ENCODE assay signal across 9 mouse cellular contexts in genomic region chr7:100495581-100496251, GRCm38 (mm10). TPM values are rescaled to one million over a fixed set of nuclear protein-coding genes. Genes with fewer than 3 reads are reported as not detected.
DNase-seq lines count a peak whose midpoint lies in the region; ATAC-seq and TF ChIP-seq lines count a peak whose summit lies in the region.
"Had no signal": no experiment of that assay in that cellular context is flagged by ENCODE, and none has a peak within 500 bp of the region (broad histone marks: within the 10 kb centered on the region; RNA-seq: fewer than 3 reads in every experiment).

No protein-coding gene starts in this region.

- peak overlapping the region; percentile 38 for H3K27ac ChIP-seq in cortical plate, adult 2 months (ENCODE audit: insufficient read depth, low read length)
- peak overlapping the region; percentile 62 for H3K27ac ChIP-seq in kidney, adult 2 months (ENCODE audit: insufficient read depth, low read depth, low read length)
- H3K27ac ChIP-seq in limb, embryonic 11.5 days (replicated peaks; ENCODE audit: low read depth, low read length): peak overlapping the region; percentile 91
- H3K27ac ChIP-seq in midbrain, embryonic 11.5 days (ENCODE audit: low read depth, low read length): peak overlapping the region; percentile 25; the same call in 1 of the 2 replicates
- H3K27ac ChIP-seq in spleen, adult 2 months (ENCODE audit: insufficient read depth, low read length): peak overlapping the region; percentile 94

- no peaks in the 10 kb centered on the region; the same call in 1 of the 2 replicates for H3K4me1 ChIP-seq in cortical plate, adult 2 months (ENCODE audit: control insufficient read depth, insufficient read depth, low read length)
- no peaks in the 10 kb centered on the region; the same call in 1 of the 2 replicates for H3K4me1 ChIP-seq in kidney, adult 2 months (ENCODE audit: control insufficient read depth, insufficient read depth, low read length)
- peaks cover 35% of the 10 kb centered on the region for H3K4me1 ChIP-seq in limb, embryonic 11.5 days (ENCODE audit: control insufficient read depth, insufficient read depth, low read length)
- peaks cover 12% of the 10 kb centered on the region; the same call in 1 of the 2 replicates for H3K4me1 ChIP-seq in midbrain, embryonic 11.5 days (ENCODE audit: control insufficient read depth, insufficient read depth, low read length)
- H3K4me1 ChIP-seq in spleen, adult 2 months (ENCODE audit: control insufficient read depth, insufficient read depth, insufficient read length): peaks cover 19% of the 10 kb centered on the region

- H3K27me3 ChIP-seq in kidney, adult 2 months (replicated peaks; ENCODE audit: control insufficient read depth, insufficient read depth, low read length): no peaks in the 10 kb centered on the region
- H3K27me3 ChIP-seq in limb, embryonic 11.5 days (ENCODE audit: control insufficient read depth, insufficient read depth, low read length): no peaks in the 10 kb centered on the region
- H3K27me3 ChIP-seq in midbrain, embryonic 11.5 days (ENCODE audit: control insufficient read depth, insufficient read depth, low read length): no peaks in the 10 kb centered on the region
- no peaks in the 10 kb centered on the region for H3K27me3 ChIP-seq in spleen, adult 2 months (ENCODE audit: control insufficient read depth, insufficient read depth, low read length)

- WGBS in kidney, adult 2 months: 35% methylated on average over 11 of the region's 11 CpGs
- WGBS in limb, embryonic 11.5 days: 18% methylated on average over 11 of the region's 11 CpGs
- WGBS in midbrain, embryonic 11.5 days: 27% methylated on average over 11 of the region's 11 CpGs
- 5% methylated on average over 11 of the region's 11 CpGs for WGBS in spleen, adult 2 months

- H3K36me3 ChIP-seq in kidney, adult 2 months (ENCODE audit: control insufficient read depth, insufficient read depth, low read length): no peaks in the 10 kb centered on the region
- H3K36me3 ChIP-seq in limb, embryonic 11.5 days (ENCODE audit: control insufficient read depth, insufficient read depth, low read length): peaks cover 7% of the 10 kb centered on the region; the same call in 1 of the 2 replicates
- no peaks in the 10 kb centered on the region for H3K36me3 ChIP-seq in midbrain, embryonic 11.5 days (ENCODE audit: control insufficient read depth, insufficient read depth, low read length)
- H3K36me3 ChIP-seq in spleen, adult 2 months (ENCODE audit: control insufficient read depth, insufficient read depth, low read length): peaks cover 46% of the 10 kb centered on the region

- peak; percentile 40 for DNase-seq in cerebellum, adult 9-11 months
- peak; percentile 83 for DNase-seq in heart, adult 8-10 months (ENCODE audit: low spot score)
- peak; percentile 73 for DNase-seq in kidney, adult 2 months
- DNase-seq in limb, embryonic 11.5 days (ENCODE audit: low spot score): peak; percentile 79
- DNase-seq in midbrain, embryonic 11.5 days (ENCODE audit: low spot score, missing footprints): peak; percentile 89
- peak; percentile 89 to 96 for DNase-seq in spleen, adult 2 months (ENCODE audit: low read depth in 1 of 2, low spot score in 2 of 2)

- H3K9ac ChIP-seq in limb, embryonic 11.5 days (ENCODE audit: low read length): 0 out of 2 replicates have a peak overlapping the region, but pooled peaks have one; percentile 22
- H3K9ac ChIP-seq in midbrain, embryonic 11.5 days (ENCODE audit: low read length): no peak overlapping the region

- H3K4me3 ChIP-seq in cortical plate, adult 2 months (ENCODE audit: insufficient read depth, low read length): peak overlapping the region; percentile 6
- H3K4me3 ChIP-seq in kidney, adult 2 months (ENCODE audit: insufficient read depth, low read depth, low read length): peak overlapping the region; percentile 29
- H3K4me3 ChIP-seq in limb, embryonic 11.5 days (ENCODE audit: low read depth, low read length): peak overlapping the region; percentile 14; the same call in 1 of the 2 replicates
- no peak overlapping the region for H3K4me3 ChIP-seq in midbrain, embryonic 11.5 days (ENCODE audit: low read depth, low read length)
- H3K4me3 ChIP-seq in spleen, adult 2 months (ENCODE audit: extremely low read depth, insufficient read depth, insufficient read length): peak overlapping the region; percentile 77

- no peaks in the 10 kb centered on the region for H3K9me3 ChIP-seq in limb, embryonic 11.5 days (ENCODE audit: control insufficient read depth, low read length)
- H3K9me3 ChIP-seq in midbrain, embryonic 11.5 days (ENCODE audit: control insufficient read depth, low read length): no peaks in the 10 kb centered on the region

- ATAC-seq in cerebellum, adult (ENCODE audit: insufficient number of reproducible peaks, low FRiP score, low TSS enrichment): no peak
- ATAC-seq in limb, embryonic 11.5 days (ENCODE audit: insufficient number of reproducible peaks, low FRiP score, low TSS enrichment, low read depth): peak; percentile 49; the same call in 1 of the 2 replicates
- ATAC-seq in midbrain, embryonic 11.5 days (ENCODE audit: low FRiP score): peak; percentile 53; the same call in 1 of the 2 replicates

- TF ChIP-seq POLR2A in cortical plate, adult 2 months (IDR thresholded peaks at IDR 0.05; ENCODE audit: extremely low read depth, insufficient read depth, low read length): no peak
- no peak for TF ChIP-seq POLR2A in kidney, adult 2 months (IDR thresholded peaks at IDR 0.05; ENCODE audit: low read depth, low read length)
- TF ChIP-seq POLR2A in spleen, adult 2 months (IDR thresholded peaks at IDR 0.05; ENCODE audit: low read depth, low read length): peak; percentile 80

- TF ChIP-seq CTCF in cortical plate, adult 2 months (IDR thresholded peaks at IDR 0.05; ENCODE audit: extremely low read depth, insufficient read depth, low read length): no peak
- 0 out of 2 replicates have a peak, but pooled peaks have one; percentile 0 for TF ChIP-seq CTCF in kidney, adult 2 months (conservative IDR thresholded peaks at IDR 0.05; ENCODE audit: insufficient read depth, insufficient read length, low read depth, low read length)
- TF ChIP-seq CTCF in spleen, adult 2 months (IDR thresholded peaks at IDR 0.05; ENCODE audit: extremely low read depth, insufficient read depth, insufficient read length, insufficient replicate concordance): no peak

- H3K4me2 ChIP-seq in limb, embryonic 11.5 days (ENCODE audit: low read depth, severe bottlenecking): peak overlapping the region; percentile 87
- peak overlapping the region; percentile 17; the same call in 1 of the 2 replicates for H3K4me2 ChIP-seq in midbrain, embryonic 11.5 days

RNA-seq across cellular contexts. Expression of gene Ucp2, which starts 2.6 kb away (rescaled TPM):
- polyA plus RNA-seq in cortical plate, adult 2 months (2012; rRNA removed): 37.0 and 42.0 TPM in 2 replicates
- total RNA-seq in heart, adult 8-10 months (2022): 100 to 1,000 TPM; 165 to 276 (median 226) TPM
- polyA plus RNA-seq in kidney, adult 2 months (2012; rRNA removed): 153 and 172 TPM in 2 replicates
- 116 and 123 TPM in 2 replicates for polyA plus RNA-seq in limb, embryonic 11.5 days (2014; fragmentation: Nextera tagmentation; extraction: Ambion mirVana)
- 67.0 and 80.4 TPM in 2 replicates for polyA plus RNA-seq in midbrain, embryonic 11.5 days (2014; fragmentation: Nextera tagmentation; extraction: Ambion mirVana)
- 991 and 1,064 TPM in 2 replicates for polyA plus RNA-seq in spleen, adult 2 months (2012; rRNA removed)

RNA-seq across cellular contexts. Expression of gene Dnajb13, which starts 19.0 kb away (rescaled TPM):
- polyA plus RNA-seq in cortical plate, adult 2 months (2012; rRNA removed): 0.85 and 1.1 TPM in 2 replicates
- under 1 TPM in 1 of 4 experiments, not detected in 3; 0.50 TPM for total RNA-seq in heart, adult 8-10 months (2022)
- polyA plus RNA-seq in kidney, adult 2 months (2012; rRNA removed): 0.36 and 0.58 TPM in 2 replicates
- polyA plus RNA-seq in limb, embryonic 11.5 days (2014; fragmentation: Nextera tagmentation; extraction: Ambion mirVana): 0.11 and 0.30 TPM in 2 replicates
- 0.33 and 0.52 TPM in 2 replicates for polyA plus RNA-seq in midbrain, embryonic 11.5 days (2014; fragmentation: Nextera tagmentation; extraction: Ambion mirVana)
- polyA plus RNA-seq in spleen, adult 2 months (2012; rRNA removed): 2.3 and 3.8 TPM in 2 replicates

RNA-seq across cellular contexts. Expression of gene Ucp3, which starts 22.9 kb away (rescaled TPM):
- 4.4 and 4.6 TPM in 2 replicates for polyA plus RNA-seq in cortical plate, adult 2 months (2012; rRNA removed)
- 10 to 100 TPM; 20.7 to 55.8 (median 48.5) TPM for total RNA-seq in heart, adult 8-10 months (2022)
- polyA plus RNA-seq in kidney, adult 2 months (2012; rRNA removed): 4.0 and 5.0 TPM in 2 replicates
- not detected in 2 replicates for polyA plus RNA-seq in limb, embryonic 11.5 days (2014; fragmentation: Nextera tagmentation; extraction: Ambion mirVana)
- polyA plus RNA-seq in midbrain, embryonic 11.5 days (2014; fragmentation: Nextera tagmentation; extraction: Ambion mirVana): not detected in 2 replicates
- 0.77 and 1.3 TPM in 2 replicates for polyA plus RNA-seq in spleen, adult 2 months (2012; rRNA removed)
- polyA plus RNA-seq: C2C12 had no signal

RNA-seq across cellular contexts. Expression of gene Coa4, which starts 41.2 kb away (rescaled TPM):
- polyA plus RNA-seq in cortical plate, adult 2 months (2012; rRNA removed): 7.3 and 8.3 TPM in 2 replicates
- 10 to 100 TPM; 14.3 to 19.9 (median 17.6) TPM for total RNA-seq in heart, adult 8-10 months (2022)
- polyA plus RNA-seq in kidney, adult 2 months (2012; rRNA removed): 12.6 and 16.1 TPM in 2 replicates
- polyA plus RNA-seq in limb, embryonic 11.5 days (2014; fragmentation: Nextera tagmentation; extraction: Ambion mirVana): 21.3 and 22.2 TPM in 2 replicates
- polyA plus RNA-seq in midbrain, embryonic 11.5 days (2014; fragmentation: Nextera tagmentation; extraction: Ambion mirVana): 15.7 and 22.8 TPM in 2 replicates
- 7.7 and 7.8 TPM in 2 replicates for polyA plus RNA-seq in spleen, adult 2 months (2012; rRNA removed)

Comparison
In these comparisons a context has a peak if more than half of its experiments do, and no peak if none do; other contexts are left out.
1. DNase-seq: peak in every context shown above with its lines; median percentile 92 in spleen, adult 2 months; 89 in midbrain, embryonic 11.5 days; 83 in heart, adult 8-10 months; 79 in limb, embryonic 11.5 days; 73 in kidney, adult 2 months; 40 in cerebellum, adult 9-11 months.
2. H3K27ac ChIP-seq: peak in every context shown above with its lines; median percentile 94 in spleen, adult 2 months; 91 in limb, embryonic 11.5 days; 62 in kidney, adult 2 months; 38 in cortical plate, adult 2 months; 25 in midbrain, embryonic 11.5 days.